Mouse (Mus musculus): ENCODE results near the gene Dtymk.
"Not testable (repeated sequence)": the region's sequence is repeated elsewhere in the genome, so short reads cannot be mapped to it uniquely, and the experiment has no call there.

Dtymk gene

GRCm38 (mm10) chr1:93801741-93802238 is at the start of gene Dtymk:
Dtymk (minus strand) TSS chr1:93801934.
- DNase-seq (ENCODE audit: low spot score): peak; percentile 68

DNA sequence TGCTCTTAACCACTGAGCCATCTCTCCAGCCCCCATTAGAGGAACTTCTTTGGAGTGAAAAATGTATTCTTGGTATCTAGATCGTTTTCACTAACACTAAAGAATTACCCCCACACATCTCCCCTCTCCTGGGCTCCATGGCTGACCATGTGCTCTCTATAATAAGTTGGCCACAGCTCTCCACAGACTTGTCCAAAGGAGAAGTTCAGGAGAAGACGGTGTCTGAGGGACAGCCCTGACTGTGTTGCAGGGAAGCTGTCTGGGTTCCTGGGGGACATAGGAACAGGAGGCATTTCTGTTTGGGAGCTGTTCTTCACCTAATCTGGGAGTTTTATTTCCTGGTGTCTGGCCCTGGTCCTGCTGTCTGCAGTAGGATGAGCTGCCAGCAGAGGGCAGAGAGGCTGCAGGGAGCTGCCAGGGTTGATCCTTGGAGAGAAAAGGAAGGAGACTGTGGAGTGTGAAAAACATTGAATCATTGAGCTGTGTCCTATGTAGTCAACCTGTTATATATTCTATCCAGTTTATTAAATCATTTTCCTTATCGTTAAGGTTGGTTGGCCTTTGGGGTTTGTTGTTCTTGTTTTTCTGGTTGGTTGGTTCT is 44.1 kb upstream of the Dtymk start:
- not testable (repeated sequence) for DNase-seq (ENCODE audit: low spot score)

DNA sequence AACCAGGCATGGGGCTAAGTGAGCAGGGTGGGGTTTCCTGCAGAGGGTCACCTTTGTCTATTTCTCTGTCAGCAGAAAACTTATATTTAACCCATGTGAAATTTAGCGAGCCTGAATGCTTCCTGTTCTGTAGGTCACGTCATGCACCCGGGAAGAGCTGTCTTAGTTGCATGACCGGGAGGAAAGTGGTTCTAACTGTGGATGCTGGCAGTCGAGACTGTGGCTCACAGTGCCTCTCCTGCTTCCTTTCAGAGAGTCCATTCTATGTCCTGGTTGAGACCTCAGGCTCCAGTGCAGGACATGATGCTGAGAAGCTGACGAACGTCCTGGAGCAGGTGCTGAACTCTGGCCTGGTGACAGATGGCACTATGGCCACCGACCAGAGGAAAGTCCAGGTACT is 36.8 kb upstream of the Dtymk start:
- not testable (repeated sequence) for DNase-seq (ENCODE audit: low spot score)

GRCm38 (mm10) chr1:93837335-93837734 is 35.6 kb upstream of the Dtymk start:
- DNase-seq (ENCODE audit: low spot score): no peak

- DNase-seq (ENCODE audit: low spot score): no peak
These were observed 34.8 kb upstream of the Dtymk start for GRCm38 (mm10) chr1:93836532-93836913.

DNA sequence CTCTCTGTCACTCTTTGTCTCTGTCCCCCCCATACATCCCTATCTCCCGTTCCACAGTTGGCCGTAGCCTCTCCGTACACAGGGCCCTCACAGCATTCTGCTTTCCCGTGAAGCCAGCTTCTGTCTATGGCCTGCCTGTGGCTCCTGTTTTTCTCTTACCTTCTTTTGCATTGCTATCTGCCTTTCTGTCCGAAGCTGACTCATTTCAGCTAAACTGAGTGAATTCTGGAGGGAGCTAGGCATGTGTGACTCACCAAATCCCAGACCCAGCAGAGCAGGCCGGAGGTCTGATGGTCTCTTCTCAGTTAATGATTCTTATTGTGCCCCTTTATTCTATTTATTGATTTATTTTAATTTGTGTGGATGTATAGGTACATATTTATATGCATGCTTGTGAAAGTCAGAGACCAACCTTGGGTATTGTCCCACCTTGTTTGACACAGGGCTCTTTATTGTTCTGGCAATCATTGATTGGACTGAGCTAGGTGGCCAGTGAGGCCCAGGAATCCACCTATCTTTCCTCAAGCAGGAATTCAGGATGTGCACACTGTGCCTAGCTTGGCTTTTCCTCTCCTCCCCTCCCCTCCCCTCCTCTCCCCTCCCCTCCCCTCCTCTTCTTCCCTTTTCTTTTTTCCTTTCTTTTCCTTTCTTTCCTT is 34.3 kb upstream of the Dtymk start:
- no peak for DNase-seq (ENCODE audit: low spot score)

DNA sequence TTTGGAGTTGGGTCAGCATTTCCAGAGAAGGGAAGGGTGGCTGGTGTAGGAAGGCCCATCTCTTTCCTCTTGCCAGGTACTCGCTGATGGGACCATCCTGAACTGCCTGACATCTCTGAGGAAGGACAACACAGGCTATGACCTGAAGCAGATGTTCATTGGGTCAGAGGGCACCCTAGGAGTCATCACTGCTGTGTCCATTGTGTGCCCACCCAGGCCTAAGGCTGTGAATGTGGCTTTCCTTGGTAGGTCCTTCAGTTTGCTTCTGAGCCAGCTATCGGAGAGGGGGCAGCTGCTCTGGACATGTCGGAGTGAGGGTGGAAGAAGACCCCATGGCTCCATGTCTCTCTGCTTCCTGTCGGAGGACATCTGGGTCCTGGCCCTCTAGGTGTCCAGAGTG is 33.5 kb upstream of the Dtymk start:
- no peak for DNase-seq (ENCODE audit: low spot score)

DNA sequence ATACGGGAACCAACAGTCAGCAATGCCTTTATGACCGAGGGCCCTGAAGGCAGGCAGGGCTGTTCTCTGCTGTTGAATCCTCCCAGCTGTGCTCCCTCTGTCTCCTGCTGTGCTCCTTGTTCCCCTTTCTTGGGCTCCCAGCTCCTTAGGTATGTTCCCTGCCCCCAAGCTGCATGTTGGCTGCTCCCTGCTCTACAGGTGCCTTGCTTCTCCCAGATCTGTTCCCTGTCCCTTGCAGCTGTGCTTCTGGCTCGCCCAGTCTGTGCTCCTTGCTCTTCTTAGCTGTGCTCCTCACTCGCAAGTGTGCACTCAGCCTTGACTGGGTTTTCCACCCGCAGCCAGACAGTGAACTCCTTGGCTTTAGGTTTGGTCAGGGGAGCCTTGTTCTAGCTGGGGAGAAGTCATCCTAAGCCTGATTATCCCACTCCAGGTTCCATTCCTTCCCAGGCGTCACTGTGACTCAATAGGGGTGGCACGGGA is 33.0 kb upstream of the Dtymk start:
- DNase-seq (ENCODE audit: low spot score): no peak

DNA sequence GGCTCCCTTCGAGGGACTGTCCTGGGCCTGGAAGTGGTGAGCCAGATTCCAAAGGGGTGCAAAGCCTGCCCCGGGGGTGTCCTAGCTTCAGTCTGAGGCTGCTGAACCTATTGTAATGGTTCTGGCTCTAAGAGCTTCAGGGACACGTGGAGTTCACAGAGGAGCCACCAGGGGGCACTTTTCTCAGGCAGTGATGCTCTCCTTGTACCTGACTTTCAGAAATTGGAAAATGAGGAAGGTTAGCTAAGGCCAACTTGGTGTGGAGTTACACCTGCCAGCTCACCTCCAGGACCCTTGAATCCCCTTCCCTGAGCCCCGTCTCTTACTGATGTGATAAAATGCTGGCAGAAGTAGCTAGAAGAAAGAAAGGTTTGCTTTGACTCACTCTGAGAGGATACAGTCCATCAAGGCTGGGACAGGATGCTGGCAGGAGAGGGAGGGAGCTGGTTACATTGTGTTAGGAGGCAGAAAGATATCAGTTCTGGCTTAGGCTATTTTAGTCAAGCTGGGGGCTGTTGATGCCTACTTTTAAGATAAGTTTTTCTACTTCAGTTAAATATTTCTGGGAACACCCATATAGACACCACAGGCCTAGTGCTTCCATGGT is 31.1 kb upstream of the Dtymk start:
- DNase-seq (ENCODE audit: low spot score): not testable (repeated sequence)

- DNase-seq (ENCODE audit: low spot score): no peak
These were observed 24.8 kb upstream of the Dtymk start for GRCm38 (mm10) chr1:93826540-93826835.

DNA sequence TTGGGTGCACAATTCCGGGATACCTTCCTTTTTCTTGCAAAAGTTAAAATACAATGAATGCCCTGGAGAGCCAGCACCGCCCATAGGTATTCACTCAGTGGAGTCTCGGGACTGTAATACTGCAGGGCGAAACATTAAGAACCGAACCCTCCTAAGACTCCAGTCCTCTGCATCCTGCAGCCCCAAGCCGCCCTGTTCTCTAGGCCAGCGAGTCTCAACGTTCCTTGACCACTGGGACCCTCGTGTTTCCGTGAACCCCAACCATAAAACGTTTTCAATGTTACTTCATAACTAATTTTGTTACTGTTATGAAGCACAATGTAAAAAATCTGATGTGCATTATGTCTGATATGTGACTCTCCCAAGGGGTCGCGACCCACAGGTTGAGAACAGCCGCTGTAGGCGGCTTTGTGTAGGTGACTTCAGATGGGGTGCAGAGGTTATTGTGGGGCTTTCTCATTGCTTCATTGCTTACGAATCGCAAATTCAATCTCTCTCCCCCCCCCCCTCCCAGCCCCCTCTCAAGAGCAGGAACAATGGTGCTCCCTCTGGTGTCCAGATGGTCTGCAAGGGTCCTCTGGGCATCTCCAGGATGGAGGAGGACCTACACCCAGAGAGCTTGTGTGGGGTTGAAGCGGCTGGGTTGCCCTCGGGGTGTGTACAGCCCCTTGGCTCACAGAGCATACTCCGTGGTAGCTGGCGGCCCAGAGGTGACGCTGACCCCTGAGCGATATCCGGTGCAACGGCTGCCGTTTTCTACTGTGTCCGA is 24.2 kb upstream of the Dtymk start:
- DNase-seq (ENCODE audit: low spot score): no peak

GRCm38 (mm10) chr1:93825105-93825674 is 23.5 kb upstream of the Dtymk start:
- peak; percentile 94 for DNase-seq (ENCODE audit: low spot score)

DNA sequence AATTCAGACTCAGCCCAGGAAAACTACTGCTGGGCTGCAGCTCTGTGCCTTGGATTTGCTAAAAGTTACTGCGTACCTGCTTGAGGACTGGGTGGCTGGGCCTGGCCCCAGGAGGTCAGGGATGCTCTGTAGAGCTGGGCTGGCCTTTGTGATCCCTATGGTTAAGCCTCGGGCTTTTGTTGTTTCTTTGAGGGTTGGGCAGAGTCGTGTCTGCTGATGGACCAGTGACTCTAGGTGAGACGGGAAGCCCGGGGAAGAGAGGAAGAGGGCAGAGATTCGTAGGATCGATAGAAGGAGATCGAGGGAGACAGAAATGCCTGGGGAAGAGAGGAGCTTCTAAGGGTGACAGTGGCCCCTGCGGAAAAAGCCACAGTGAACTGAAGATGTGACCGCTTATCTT is 22.9 kb upstream of the Dtymk start, which contains the start of gene D2hgdh:
TSS of gene D2hgdh (plus strand) at position 301 of the 400 bp plus-strand sequence.
- no peak for DNase-seq (ENCODE audit: low spot score)

DNA sequence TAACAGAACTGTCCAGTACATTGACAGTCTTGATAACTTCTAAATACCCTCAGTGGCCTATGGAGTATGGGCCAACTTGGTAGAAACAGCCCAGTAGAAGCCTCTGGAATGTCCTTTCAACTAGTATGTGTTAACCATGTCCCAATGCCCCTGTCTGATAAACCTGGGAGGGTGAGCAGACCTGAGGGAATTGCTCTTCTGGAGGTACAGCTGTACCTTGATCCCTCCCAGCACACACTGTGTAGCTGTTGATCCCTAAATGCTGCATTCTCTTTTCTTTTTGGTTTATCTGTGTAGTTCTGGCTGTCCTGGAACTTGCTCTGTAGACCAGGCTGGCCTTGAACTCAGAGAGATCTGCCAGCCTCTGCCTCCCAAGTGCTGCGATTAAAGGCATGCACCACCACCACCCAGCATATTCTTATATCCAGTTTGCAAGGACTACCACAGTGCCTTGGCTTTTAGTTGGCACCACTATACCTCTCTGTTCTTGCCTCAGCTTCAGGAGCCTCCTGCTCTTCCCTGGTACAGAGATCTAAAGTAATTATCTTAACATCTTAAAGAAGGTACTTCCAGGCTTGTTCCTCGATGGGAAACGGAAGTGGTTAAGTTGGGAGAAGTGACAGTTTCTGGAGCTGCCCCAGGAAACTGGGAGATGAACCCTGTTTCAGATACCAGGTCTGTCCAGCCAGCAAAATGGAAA is 22.2 kb upstream of the Dtymk start:
- no peak for DNase-seq (ENCODE audit: low spot score)

- DNase-seq (ENCODE audit: low spot score): no peak
These were observed 17.0 kb upstream of the Dtymk start for GRCm38 (mm10) chr1:93818722-93819121.

- no peak for DNase-seq (ENCODE audit: low spot score)
These were observed 16.2 kb upstream of the Dtymk start for GRCm38 (mm10) chr1:93817823-93818532.

GRCm38 (mm10) chr1:93811495-93812039 is 9.8 kb upstream of the Dtymk start:
- DNase-seq (ENCODE audit: low spot score): no peak

GRCm38 (mm10) chr1:93810011-93810410 is 8.3 kb upstream of the Dtymk start:
- no peak for DNase-seq (ENCODE audit: low spot score)

DNA sequence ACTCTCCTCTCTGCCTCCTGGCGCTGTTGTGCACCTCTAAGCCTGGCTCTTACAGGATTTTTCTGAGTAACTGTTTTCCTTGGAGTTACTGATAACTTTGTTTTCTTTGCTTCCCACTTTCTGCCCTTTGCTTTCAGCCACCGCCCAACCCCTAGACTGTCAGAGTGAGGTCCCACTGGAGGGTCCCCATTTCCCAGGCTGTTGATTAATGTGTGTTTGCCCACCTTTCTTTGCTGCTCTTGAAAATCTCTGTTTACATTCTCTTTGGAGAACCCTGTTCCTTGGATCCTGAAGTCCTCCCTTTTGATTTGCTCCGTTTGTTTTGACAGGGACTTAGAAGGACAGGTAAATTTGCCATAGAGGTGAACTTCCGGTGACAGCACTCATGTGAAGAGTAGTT is 7.1 kb upstream of the Dtymk start:
- no peak for DNase-seq (ENCODE audit: low spot score)

GRCm38 (mm10) chr1:93805221-93805951 is 3.7 kb upstream of the Dtymk start:
- no peak for DNase-seq (ENCODE audit: low spot score)

All from layer of hippocampus, adult 9-10 months (tissue).